Mouse (Mus musculus) natural killer cell, adult 2 months (primary cell): ENCODE measurements around the gene Gria1.

ENCODE experiments used
- DNase-seq, 2 experiments: peaks; one replicate each; pipeline ENCODE4 v3.0.0; 2022; ENCODE audit warnings: low spot score in 2 of 2

Gria1 gene

GRCm38 (mm10) chr11:57174165-57174564 lies 163.0 kb downstream of the Gria1 start:
- no peak for DNase-seq

GRCm38 (mm10) chr11:57176552-57176951 lies 165.4 kb downstream of the Gria1 start:
- no peak for DNase-seq

- DNase-seq = no peak
Observed at GRCm38 (mm10) chr11:57184216-57184615, 173.0 kb downstream of the Gria1 start.

- DNase-seq = no peak
Observed at GRCm38 (mm10) chr11:57185110-57185509, 173.9 kb downstream of the Gria1 start.

- DNase-seq = no peak
Observed at GRCm38 (mm10) chr11:57189391-57189790, 178.2 kb downstream of the Gria1 start.

GRCm38 (mm10) chr11:57194746-57195145 lies 183.6 kb downstream of the Gria1 start:
- no peak for DNase-seq

GRCm38 (mm10) chr11:57201245-57201976 lies 190.2 kb downstream of the Gria1 start:
- DNase-seq = no peak

DNA sequence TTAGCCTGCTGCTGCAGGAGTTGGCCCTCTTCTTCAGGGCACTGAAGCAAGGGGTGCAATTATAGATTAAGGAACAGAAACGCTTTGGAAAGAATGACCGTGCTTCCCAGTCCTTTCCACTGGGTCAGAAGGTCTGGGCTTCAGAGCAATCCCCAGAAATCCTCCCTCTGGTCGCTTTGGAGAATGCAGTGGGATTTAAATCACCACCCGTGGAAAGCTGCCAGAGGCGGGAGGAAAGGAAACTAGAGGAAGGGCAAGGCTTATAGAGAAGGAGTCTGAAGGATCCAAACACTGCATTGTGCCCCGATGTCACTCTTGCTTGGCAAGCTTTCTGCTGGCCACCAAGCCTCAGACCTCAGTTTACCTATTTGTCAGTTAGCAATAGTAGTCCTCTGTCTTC lies 193.2 kb downstream of the Gria1 start:
- DNase-seq = no peak

GRCm38 (mm10) chr11:57207260-57207659 lies 196.1 kb downstream of the Gria1 start:
- DNase-seq = no peak

DNA sequence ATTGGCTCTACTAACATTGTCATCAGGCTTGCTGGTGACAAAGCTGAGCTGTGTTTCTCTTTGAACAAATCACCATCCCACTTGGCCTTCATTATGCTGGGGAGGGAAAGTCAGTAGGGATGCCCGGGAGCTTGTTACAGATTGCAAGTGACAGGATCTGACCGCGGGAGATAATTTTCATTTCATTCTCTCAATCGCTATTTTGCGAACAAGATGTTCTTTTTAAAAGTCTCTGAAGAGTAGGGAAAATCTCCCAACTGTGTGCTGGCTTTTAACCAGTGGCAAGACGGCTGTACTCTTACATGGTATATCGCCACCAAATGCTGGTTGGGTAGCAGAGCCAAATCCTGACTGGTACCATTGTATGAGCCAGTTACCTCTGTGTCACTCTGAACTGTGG lies 202.9 kb downstream of the Gria1 start:
- no peak for DNase-seq

DNA sequence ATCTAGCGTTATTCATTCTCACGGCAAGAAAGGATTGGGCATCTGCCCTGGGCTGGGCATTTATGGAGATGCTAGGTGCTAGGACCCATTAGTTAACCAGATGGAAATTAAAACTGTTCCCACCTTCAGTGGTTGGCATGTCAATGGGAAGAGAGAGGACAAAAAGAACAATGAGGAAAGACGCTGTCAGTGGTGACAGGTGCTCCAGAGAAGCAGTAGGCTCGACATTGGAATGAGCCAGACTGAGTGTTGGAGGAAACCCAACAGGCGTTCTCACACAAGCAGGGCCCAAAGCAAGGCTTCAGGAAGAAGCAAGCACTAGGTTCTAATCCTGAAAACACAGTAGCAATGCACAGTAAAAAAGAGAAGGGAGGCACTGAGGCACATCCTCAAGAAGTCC lies 203.4 kb downstream of the Gria1 start:
- no peak for DNase-seq

DNA sequence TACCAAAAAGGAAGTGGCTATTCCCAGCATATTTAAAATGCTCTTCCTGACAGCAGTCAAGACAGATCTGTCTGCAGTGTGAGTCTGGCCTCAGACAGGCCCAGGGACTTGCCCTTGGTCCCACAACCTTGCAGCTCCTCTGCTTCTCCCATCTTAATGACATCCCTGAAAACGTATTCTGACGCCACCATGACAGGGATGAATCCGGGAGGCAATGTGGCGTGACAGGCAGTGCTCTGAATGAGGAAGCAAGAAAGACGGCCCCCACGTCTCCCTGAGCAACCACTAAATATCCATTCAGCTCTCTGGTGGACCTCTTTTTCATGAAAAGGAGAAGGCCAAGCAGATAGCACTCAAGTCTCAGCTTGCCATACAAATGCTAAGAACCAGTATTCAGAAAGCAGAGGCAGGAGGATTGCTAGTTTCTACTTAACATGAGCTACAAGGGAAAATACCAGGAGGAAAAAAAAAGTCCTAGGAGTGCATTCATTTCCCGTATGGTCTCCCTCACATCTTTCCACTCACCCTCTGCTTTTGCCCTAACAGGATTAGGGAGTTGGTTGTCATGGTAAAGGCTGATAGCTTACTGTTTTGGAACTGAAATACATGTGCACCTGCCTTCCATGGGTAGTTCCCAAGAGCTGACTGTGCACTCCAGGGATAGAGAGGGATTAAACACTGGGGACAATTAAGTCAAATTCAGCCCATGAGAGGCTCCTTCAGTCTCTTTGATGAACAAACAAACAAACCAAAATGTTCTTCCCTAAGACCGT lies 211.8 kb downstream of the Gria1 start:
- no peak for DNase-seq

DNA sequence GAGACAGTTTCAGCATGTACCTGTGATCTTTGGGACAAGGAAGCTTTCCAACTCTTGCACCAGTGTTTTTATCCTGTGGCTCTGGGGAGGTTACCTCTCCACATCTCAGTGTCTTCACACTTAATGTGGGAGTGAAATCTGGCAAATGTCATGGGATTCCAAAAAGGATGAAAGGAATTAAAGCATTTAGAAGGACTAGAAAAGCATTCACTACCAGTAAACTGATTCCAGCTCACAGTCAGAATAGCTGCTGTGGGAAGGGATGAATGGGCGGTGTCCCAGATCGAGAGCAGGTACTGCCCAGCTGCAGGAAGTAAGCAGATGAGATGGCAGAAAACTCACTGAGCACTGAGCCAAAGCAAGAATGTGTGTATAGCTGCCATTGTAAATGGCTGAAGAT lies 224.3 kb downstream of the Gria1 start:
- DNase-seq = no peak

GRCm38 (mm10) chr11:57236431-57236830 lies 225.2 kb downstream of the Gria1 start:
- no peak for DNase-seq

GRCm38 (mm10) chr11:57239758-57240157 lies 228.6 kb downstream of the Gria1 start:
- no peak for DNase-seq

DNA sequence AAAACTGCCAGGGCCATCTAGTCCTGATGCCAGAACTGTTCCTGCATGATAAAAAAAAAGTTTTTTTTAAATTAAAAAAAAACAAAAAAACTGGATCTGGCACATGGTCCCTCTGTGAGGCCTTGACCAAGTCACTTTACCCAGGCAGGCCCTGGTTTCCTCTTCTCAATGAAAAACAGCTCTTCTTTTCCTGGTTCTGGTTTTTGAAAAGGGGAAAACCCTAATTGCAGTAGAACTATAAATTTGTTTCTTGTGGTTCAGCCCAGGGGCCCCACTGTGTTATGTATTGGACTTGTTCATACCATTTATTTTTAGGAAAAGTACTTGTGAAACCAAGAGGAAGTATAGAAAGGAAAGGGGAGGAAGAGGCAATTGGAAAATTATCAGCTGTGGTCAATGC lies 232.6 kb downstream of the Gria1 start:
- no peak for DNase-seq

- no peak for DNase-seq
Observed at GRCm38 (mm10) chr11:57244543-57244942, 233.4 kb downstream of the Gria1 start.

DNA sequence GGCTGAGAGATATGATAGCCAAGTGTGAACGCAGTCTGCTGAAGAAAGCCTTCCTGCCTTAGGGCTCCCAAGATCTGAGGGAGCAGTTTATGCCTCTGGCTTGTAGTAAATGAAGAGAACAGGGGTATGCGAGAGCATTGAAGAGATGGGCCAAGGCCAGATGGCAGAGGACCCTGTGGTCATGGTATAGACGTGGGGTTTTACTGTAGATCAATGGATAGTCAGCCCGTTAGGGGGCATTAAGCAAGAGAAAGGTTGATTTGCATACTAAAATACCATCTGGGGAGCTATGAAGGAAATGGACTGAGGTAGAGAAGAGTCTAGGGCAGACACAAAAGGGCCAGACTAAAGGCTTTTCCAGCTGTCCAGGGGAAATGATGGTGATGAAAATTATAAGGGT lies 237.7 kb downstream of the Gria1 start:
- DNase-seq = no peak

DNA sequence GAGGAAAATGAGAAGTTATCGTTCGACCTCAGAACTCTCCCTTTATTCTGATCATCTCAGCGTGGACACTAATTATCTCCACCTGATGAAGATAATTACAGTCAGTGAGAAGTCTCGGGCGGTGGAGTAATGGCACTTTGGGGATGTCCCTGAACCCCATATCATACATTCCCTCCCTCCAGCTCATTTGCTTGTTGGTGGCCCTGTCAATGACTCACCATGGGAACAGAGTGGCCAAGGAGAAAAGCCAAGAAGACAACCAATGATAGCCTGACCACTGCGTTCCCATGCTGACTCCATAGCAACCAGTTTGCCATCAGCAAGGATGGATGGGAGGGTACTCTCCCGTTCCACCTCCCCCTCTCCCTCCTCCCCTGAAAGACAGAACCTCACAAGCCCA lies 238.9 kb downstream of the Gria1 start:
- DNase-seq = no peak

DNA sequence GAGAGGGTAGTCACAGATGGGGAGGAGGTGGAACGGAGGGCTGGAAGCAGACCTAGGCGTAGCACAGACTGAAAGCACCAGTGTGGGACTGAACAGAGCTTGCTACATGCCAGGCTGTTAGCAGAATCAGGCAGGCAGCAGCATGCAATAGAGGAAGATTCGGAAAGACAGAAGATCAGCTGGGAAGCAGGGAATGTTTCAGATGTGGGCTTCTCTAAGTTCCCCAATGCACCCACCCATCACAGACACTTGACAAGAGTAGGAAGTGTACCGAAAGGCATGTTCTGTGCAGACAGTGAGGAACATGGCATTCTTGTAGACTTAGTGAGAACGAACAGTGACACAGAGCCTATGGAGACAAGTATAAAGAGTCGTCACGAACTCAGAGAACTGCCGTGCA lies 260.5 kb downstream of the Gria1 start:
- DNase-seq = no peak

- no peak for DNase-seq
Observed at GRCm38 (mm10) chr11:57274687-57275086, 263.5 kb downstream of the Gria1 start.

- DNase-seq = no peak
Observed at GRCm38 (mm10) chr11:57278056-57278455, 266.9 kb downstream of the Gria1 start.

DNA sequence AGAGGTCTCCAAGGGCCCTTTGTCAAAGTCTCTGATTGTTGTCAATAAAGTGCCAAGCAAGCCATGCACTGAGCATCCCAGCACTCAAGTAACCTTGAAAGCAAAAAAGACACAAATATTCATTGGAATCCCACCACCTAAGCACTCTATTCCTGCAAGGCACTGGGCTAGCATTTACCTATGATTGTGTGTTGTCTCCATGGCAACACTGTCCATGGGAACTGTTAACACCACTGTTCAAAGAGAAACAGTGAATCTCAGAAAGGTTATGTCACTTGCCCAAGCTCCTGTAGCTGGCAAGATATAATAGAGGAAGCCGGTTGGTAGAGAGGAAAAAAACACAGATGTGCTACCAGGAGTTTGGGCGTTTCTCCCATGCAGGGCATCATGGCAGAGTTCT lies 274.9 kb downstream of the Gria1 start:
- no peak for DNase-seq
